Mouse (Mus musculus) cortical plate, adult 2 months (tissue): ENCODE measurements around the gene Gm49355.

ENCODE experiments used
- CTCF ChIP-seq: fragments of 200-500 bp; IDR thresholded peaks from 2 replicates; pipeline ENCODE4 v1.5.1; 2011; ENCODE audit warnings: mild to moderate bottlenecking, control low read depth, low read length; ENCODE audit not compliant: insufficient read depth; ENCODE audit errors: extremely low read depth
- POLR2A ChIP-seq: fragments of 200-500 bp; IDR thresholded peaks from 2 replicates; pipeline ENCODE4 v1.6.1; 2011; ENCODE audit warnings: mild to moderate bottlenecking, low read length, control low read depth; ENCODE audit not compliant: insufficient read depth; ENCODE audit errors: extremely low read depth

GRCm38 (mm10) chr14:12348089-12348488 lies 64.3 kb downstream of the Gm49355 start, which contains the start of gene Fezf2:
- TF ChIP-seq CTCF (no peak), POLR2A (no peak)
